Mouse (Mus musculus) lung, adult 2 months (tissue): ENCODE results near the gene Arid1b.

Source experiments
- CTCF ChIP-seq: fragments of 200-500 bp; IDR thresholded peaks from 2 replicates; pipeline ENCODE4 v1.5.1; 2011; ENCODE audit warnings: mild to moderate bottlenecking, low read length, control low read depth; ENCODE audit not compliant: insufficient read depth
- POLR2A ChIP-seq: fragments of 200-500 bp; IDR thresholded peaks from 2 replicates; pipeline ENCODE4 v1.6.1; 2011; ENCODE audit warnings: low read depth, mild to moderate bottlenecking, control low read depth, low read length, borderline replicate concordance; ENCODE audit errors: extremely low read depth

- TF ChIP-seq POLR2A (no peak), CTCF (no peak)
These were observed 299.8 kb downstream of the Arid1b start for GRCm38 (mm10) chr17:5293653-5294584.
